Mouse (Mus musculus) thymus, postnatal 36 days (tissue): ENCODE measurements at regions not wholly inside any gene's neighbourhood (a gene's known extent, or its start where the extent isn't known, plus 50 kb on each side); places are given as distances from the start of the nearest gene placed in this dataset.
"Not testable (repeated sequence)": the region's sequence is repeated elsewhere in the genome, so short reads cannot be mapped to it uniquely, and the experiment has no call there.

ENCODE experiments used
- DNase-seq, 2 experiments: peaks; one replicate each; pipeline ENCODE4 v3.0.0; 2022; ENCODE audit warnings: mixed read lengths in 2 of 2

- DNase-seq: no peak
Observed at GRCm38 (mm10) chr1:51594666-51595065, 116.4 kb upstream of the Nabp1 start.

GRCm38 (mm10) chr1:51593621-51594441 is 115.6 kb upstream of the Nabp1 start:
- peak; percentile 45 to 57 for DNase-seq

- DNase-seq: no peak
Observed at GRCm38 (mm10) chr1:51591886-51592285, 113.7 kb upstream of the Nabp1 start.

- DNase-seq: no peak
Observed at GRCm38 (mm10) chr1:51590606-51591400, 112.6 kb upstream of the Nabp1 start.

- DNase-seq: peak; percentile 62 to 78
Observed at GRCm38 (mm10) chr1:51584925-51585424, 106.8 kb upstream of the Nabp1 start.

GRCm38 (mm10) chr1:51583871-51584270 is 105.6 kb upstream of the Nabp1 start:
- DNase-seq: no peak

GRCm38 (mm10) chr1:51580074-51580473 is 101.8 kb upstream of the Nabp1 start:
- no peak for DNase-seq

- peak in 1 of 2 experiments; percentile 24 for DNase-seq
Observed at GRCm38 (mm10) chr1:51577701-51578100, 99.5 kb upstream of the Nabp1 start.

- peak in 1 of 2 experiments; percentile 28 for DNase-seq
Observed at GRCm38 (mm10) chr1:51572314-51573078, 94.3 kb upstream of the Nabp1 start.

- no peak for DNase-seq
Observed at GRCm38 (mm10) chr1:51569625-51570024, 91.4 kb upstream of the Nabp1 start.

- no peak for DNase-seq
Observed at GRCm38 (mm10) chr1:51566170-51566649, 88.0 kb upstream of the Nabp1 start.

GRCm38 (mm10) chr1:51556616-51557015 is 78.4 kb upstream of the Nabp1 start:
- DNase-seq: not testable (repeated sequence)

- no peak for DNase-seq
Observed at GRCm38 (mm10) chr1:51553738-51554137, 75.5 kb upstream of the Nabp1 start.

GRCm38 (mm10) chr1:51551624-51552023 is 73.4 kb upstream of the Nabp1 start:
- DNase-seq: no peak

GRCm38 (mm10) chr1:51542801-51543200 is 64.6 kb upstream of the Nabp1 start:
- no peak for DNase-seq

- peak; percentile 26 to 28 for DNase-seq
Observed at GRCm38 (mm10) chr1:51539634-51540033, 61.4 kb upstream of the Nabp1 start.

- DNase-seq: no peak
Observed at GRCm38 (mm10) chr1:51538836-51539235, 60.6 kb upstream of the Nabp1 start.

GRCm38 (mm10) chr1:51537765-51538360 is 59.6 kb upstream of the Nabp1 start:
- DNase-seq: no peak

GRCm38 (mm10) chr1:51536076-51536475 is 57.9 kb upstream of the Nabp1 start:
- no peak for DNase-seq

- DNase-seq: no peak
Observed at GRCm38 (mm10) chr1:51535414-51535813, 57.2 kb upstream of the Nabp1 start.

GRCm38 (mm10) chr1:51531360-51531759 is 53.1 kb upstream of the Nabp1 start:
- no peak for DNase-seq

- no peak for DNase-seq
Observed at GRCm38 (mm10) chr1:51530191-51530926, 52.1 kb upstream of the Nabp1 start.
